Mouse (Mus musculus) C2C12 (cell line): ENCODE results near the gene Tsga13. TPM values are rescaled to one million over a fixed set of nuclear protein-coding genes. Genes with fewer than 3 reads are reported as not detected.

ENCODE experiments used
- H3K27me3 ChIP-seq: one replicate; pipeline ENCODE4 v1.6.1; 2011; ENCODE audit not compliant: control insufficient read depth, insufficient read depth, insufficient read length
- H3K36me3 ChIP-seq: one replicate; pipeline ENCODE4 v1.6.1; 2011; ENCODE audit not compliant: control insufficient read depth, insufficient read depth
- H3K4me3 ChIP-seq: one replicate; pipeline ENCODE4 v1.5.1; 2011; ENCODE audit warnings: mild to moderate bottlenecking, control low read depth; ENCODE audit not compliant: poor library complexity, insufficient read depth, severe bottlenecking
- H3K79me2 ChIP-seq: one replicate; pipeline ENCODE4 v1.6.1; 2011; ENCODE audit not compliant: control insufficient read depth, insufficient read depth
- H3K79me3 ChIP-seq: one replicate; pipeline ENCODE4 v1.6.1; 2011; ENCODE audit warnings: low read depth, control low read depth
- H3ac ChIP-seq: one replicate; pipeline ENCODE3; 2011; ENCODE audit warnings: low read depth; ENCODE audit not compliant: control insufficient read depth, insufficient read length
- CEBPB ChIP-seq: IDR thresholded peaks from one replicate; pipeline ENCODE4 v1.6.1; 2011; ENCODE audit warnings: low read depth, mild to moderate bottlenecking, control low read depth, moderate library complexity
- CTCF ChIP-seq: IDR thresholded peaks from one replicate; pipeline ENCODE4 v1.5.1; 2011; ENCODE audit not compliant: control insufficient read depth, insufficient read depth, insufficient read length
- FOSL1 ChIP-seq: IDR thresholded peaks from one replicate; pipeline ENCODE4 v1.8.0; 2011; ENCODE audit warnings: mild to moderate bottlenecking, low read length; ENCODE audit not compliant: poor library complexity, insufficient read depth, severe bottlenecking
- MAX ChIP-seq: IDR thresholded peaks from one replicate; pipeline ENCODE4 v1.6.1; 2011; ENCODE audit warnings: mild to moderate bottlenecking, control low read depth
- MYOD1 ChIP-seq: IDR thresholded peaks from one replicate; pipeline ENCODE4 v1.6.1; 2011; ENCODE audit warnings: low read depth; ENCODE audit not compliant: control insufficient read depth, insufficient read length
- MYOG ChIP-seq: IDR thresholded peaks from one replicate; pipeline ENCODE4 v1.6.1; 2011; ENCODE audit not compliant: control insufficient read depth, insufficient read length; ENCODE audit errors: extremely low read depth
- USF1 ChIP-seq: IDR thresholded peaks from one replicate; pipeline ENCODE4 v1.6.1; 2011; ENCODE audit warnings: low read depth, mild to moderate bottlenecking, control low read depth, moderate library complexity
- polyA plus RNA-seq: library from polyadenylated mRNA; unstranded; fragments of >200 nt; fragmentation: generic; extraction: Trizol; gene quantifications from one replicate; pipeline ENCODE4 v1.2.1, GENCODE M21; 2012; ENCODE audit warnings: missing spikeins

Tsga13 gene
- polyA plus RNA-seq, 1 experiment: not detected

GRCm38 (mm10) chr6:30883491-30883890 lies 31.9 kb downstream of the Tsga13 start:
- TF ChIP-seq CTCF (no peak), FOSL1 (no peak), CEBPB (peak; percentile 46), MAX (no peak), USF1 (no peak), MYOG (no peak), MYOD1 (no peak)
- H3ac ChIP-seq: no peak overlapping the region
- H3K36me3 ChIP-seq: peaks cover 6% of the 10 kb centered on the region

GRCm38 (mm10) chr6:30876661-30877060 lies 38.7 kb downstream of the Tsga13 start:
- Histone ChIP-seq H3ac (no peak overlapping the region), H3K79me2 (no peaks in the 10 kb centered on the region), H3K27me3 (no peaks in the 10 kb centered on the region), H3K4me3 (no peak overlapping the region), H3K79me3 (no peaks in the 10 kb centered on the region), H3K36me3 (peaks cover 7% of the 10 kb centered on the region)
- TF ChIP-seq MYOG (no peak), MAX (no peak), MYOD1 (no peak), FOSL1 (no peak), USF1 (no peak), CEBPB (no peak), CTCF (no peak)

More at GRCm38 (mm10) chr6:30883491-30883890, 31.9 kb downstream of the Tsga13 start:
- Histone ChIP-seq H3K79me3 (no peaks in the 10 kb centered on the region), H3K4me3 (no peak overlapping the region), H3K27me3 (no peaks in the 10 kb centered on the region), H3K79me2 (no peaks in the 10 kb centered on the region)

DNA sequence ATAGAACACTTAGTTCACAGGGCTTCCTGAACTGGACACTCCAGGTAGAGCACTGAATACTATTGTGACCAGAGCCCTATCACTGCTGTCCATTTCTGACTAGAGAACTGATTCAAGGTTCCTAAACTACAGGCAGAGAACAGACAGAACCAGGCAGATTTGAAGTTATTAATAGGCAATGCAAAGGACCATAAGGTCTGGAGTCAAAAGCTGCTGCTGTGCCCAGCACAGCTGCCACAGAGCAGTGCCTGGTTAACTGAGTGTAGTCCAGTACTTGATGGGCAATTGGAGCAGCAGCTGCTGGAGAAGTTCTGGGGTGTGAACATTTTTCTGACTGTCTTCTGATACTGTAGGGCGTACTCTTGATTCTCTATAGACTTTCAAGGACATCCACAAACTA lies 48.9 kb downstream of the Tsga13 start:
- H3K4me3 ChIP-seq: no peak overlapping the region
- TF ChIP-seq CTCF: no peak
- no peak for TF ChIP-seq MYOD1
- TF ChIP-seq MAX: no peak
- TF ChIP-seq MYOG: no peak
- no peak for TF ChIP-seq USF1
- no peak for TF ChIP-seq CEBPB
- no peak for TF ChIP-seq FOSL1
- H3K27me3 ChIP-seq: no peaks in the 10 kb centered on the region
- no peaks in the 10 kb centered on the region for H3K36me3 ChIP-seq
- no peaks in the 10 kb centered on the region for H3K79me2 ChIP-seq
- H3K79me3 ChIP-seq: no peaks in the 10 kb centered on the region
- no peak overlapping the region for H3ac ChIP-seq

DNA sequence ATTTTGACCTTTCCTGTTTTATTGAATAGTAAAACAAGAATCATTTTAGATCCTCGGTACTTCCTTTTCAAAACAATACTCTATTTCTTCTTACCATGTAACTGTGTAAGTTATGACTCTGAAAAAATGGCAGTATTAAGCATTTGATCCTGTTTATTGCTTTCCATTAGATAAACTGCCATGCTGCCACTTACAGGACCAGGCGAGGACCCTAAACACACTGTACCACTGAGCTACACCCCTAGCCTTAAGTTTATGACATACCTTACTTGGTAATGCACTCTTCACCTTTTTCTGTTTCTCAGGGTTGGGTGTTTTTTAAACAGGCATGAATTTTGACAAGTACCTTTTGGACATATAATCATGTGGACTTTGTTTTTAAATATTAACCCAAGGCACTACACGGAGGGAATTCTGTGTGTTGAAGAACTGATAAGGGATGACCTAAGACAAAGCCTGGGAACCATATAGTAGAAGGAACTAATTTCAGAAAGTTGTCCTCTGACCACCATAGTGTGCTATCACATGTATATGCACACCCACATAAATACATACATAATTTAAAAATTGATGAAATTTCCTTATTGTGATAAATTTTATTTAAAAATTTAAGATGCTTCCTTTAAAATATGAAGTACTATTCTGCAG lies 50.2 kb downstream of the Tsga13 start:
- no peak for TF ChIP-seq MAX
- TF ChIP-seq MYOD1: no peak
- TF ChIP-seq FOSL1: no peak
- TF ChIP-seq CTCF: no peak
- no peak for TF ChIP-seq USF1
- TF ChIP-seq MYOG: no peak
- TF ChIP-seq CEBPB: no peak
- H3K79me3 ChIP-seq: no peaks in the 10 kb centered on the region
- H3ac ChIP-seq: no peak overlapping the region
- no peaks in the 10 kb centered on the region for H3K79me2 ChIP-seq
- no peaks in the 10 kb centered on the region for H3K36me3 ChIP-seq
- no peak overlapping the region for H3K4me3 ChIP-seq
- no peaks in the 10 kb centered on the region for H3K27me3 ChIP-seq

GRCm38 (mm10) chr6:30855956-30856355 lies 59.4 kb downstream of the Tsga13 start:
- TF ChIP-seq MYOD1 (no peak), FOSL1 (no peak), CEBPB (no peak), MAX (no peak), MYOG (no peak), CTCF (no peak), USF1 (no peak)
- Histone ChIP-seq H3K27me3 (no peaks in the 10 kb centered on the region), H3K36me3 (no peaks in the 10 kb centered on the region), H3K4me3 (no peak overlapping the region), H3K79me2 (no peaks in the 10 kb centered on the region), H3ac (no peak overlapping the region), H3K79me3 (no peaks in the 10 kb centered on the region)
